Mouse (Mus musculus) adrenal gland, adult 8-10 months (tissue): ENCODE measurements at regions not wholly inside any gene's neighbourhood (a gene's known extent, or its start where the extent isn't known, plus 50 kb on each side); places are given as distances from the start of the nearest gene placed in this dataset.
A peak's percentile ranks its signal among the peaks of the same experiment; 100 is the strongest.

Source experiments
- DNase-seq: peaks from one replicate; pipeline ENCODE4 v3.0.0; 2022

GRCm38 (mm10) chr3:33902431-33902830, 58.3 kb upstream of the Ccdc39 start:
- DNase-seq = no peak

GRCm38 (mm10) chr3:33903326-33903725, 59.2 kb upstream of the Ccdc39 start:
- no peak for DNase-seq

- DNase-seq = no peak
These were observed 59.7 kb upstream of the Ccdc39 start for GRCm38 (mm10) chr3:33903816-33904215.

GRCm38 (mm10) chr3:33904854-33905678, 61.0 kb upstream of the Ccdc39 start:
- DNase-seq = no peak

- no peak for DNase-seq
These were observed 61.5 kb upstream of the Ccdc39 start for GRCm38 (mm10) chr3:33905679-33906007.

- no peak for DNase-seq
These were observed 63.0 kb upstream of the Ccdc39 start for GRCm38 (mm10) chr3:33907061-33907460.

GRCm38 (mm10) chr3:33911559-33911958, 67.4 kb upstream of the Ccdc39 start:
- no peak for DNase-seq

GRCm38 (mm10) chr3:33913470-33913869, 69.4 kb upstream of the Ccdc39 start:
- no peak for DNase-seq

GRCm38 (mm10) chr3:33914386-33914785, 70.3 kb upstream of the Ccdc39 start:
- DNase-seq = no peak

GRCm38 (mm10) chr3:33915777-33916176, 71.7 kb upstream of the Ccdc39 start:
- no peak for DNase-seq

- DNase-seq = no peak
These were observed 72.2 kb upstream of the Ccdc39 start for GRCm38 (mm10) chr3:33916318-33916717.

- DNase-seq = no peak
These were observed 72.7 kb upstream of the Ccdc39 start for GRCm38 (mm10) chr3:33916818-33917217.

GRCm38 (mm10) chr3:33918785-33919184, 74.7 kb upstream of the Ccdc39 start:
- DNase-seq = peak; percentile 33

GRCm38 (mm10) chr3:33925072-33925471, 81.0 kb upstream of the Ccdc39 start:
- no peak for DNase-seq

GRCm38 (mm10) chr3:33955064-33955463, 64.7 kb upstream of the Fxr1 start:
- no peak for DNase-seq

GRCm38 (mm10) chr3:33955854-33956624, 63.7 kb upstream of the Fxr1 start:
- DNase-seq = peak; percentile 58

- DNase-seq = no peak
These were observed 63.1 kb upstream of the Fxr1 start for GRCm38 (mm10) chr3:33956625-33957023.

- no peak for DNase-seq
These were observed 62.1 kb upstream of the Fxr1 start for GRCm38 (mm10) chr3:33957676-33958075.

- DNase-seq = no peak
These were observed 61.5 kb upstream of the Fxr1 start for GRCm38 (mm10) chr3:33958216-33958615.

GRCm38 (mm10) chr3:33960211-33960610, 59.5 kb upstream of the Fxr1 start:
- DNase-seq = no peak

- DNase-seq = no peak
These were observed 56.8 kb upstream of the Fxr1 start for GRCm38 (mm10) chr3:33962938-33963337.

GRCm38 (mm10) chr3:33967184-33967583, 52.6 kb upstream of the Fxr1 start:
- no peak for DNase-seq
